Mouse (Mus musculus) embryonic fibroblast, embryonic 13.5 days (primary cell): ENCODE results near the gene Pitpnc1.

Source experiments
- CTCF ChIP-seq: IDR thresholded peaks from 2 replicates; pipeline ENCODE4 v1.5.1; 2011; ENCODE audit warnings: mild to moderate bottlenecking, control low read depth, low read length, moderate library complexity, borderline replicate concordance; ENCODE audit not compliant: insufficient read depth
- POLR2A ChIP-seq: IDR thresholded peaks from 2 replicates; pipeline ENCODE4 v1.6.1; 2011; ENCODE audit warnings: low read depth, mild to moderate bottlenecking, control low read depth, low read length, moderate library complexity

DNA sequence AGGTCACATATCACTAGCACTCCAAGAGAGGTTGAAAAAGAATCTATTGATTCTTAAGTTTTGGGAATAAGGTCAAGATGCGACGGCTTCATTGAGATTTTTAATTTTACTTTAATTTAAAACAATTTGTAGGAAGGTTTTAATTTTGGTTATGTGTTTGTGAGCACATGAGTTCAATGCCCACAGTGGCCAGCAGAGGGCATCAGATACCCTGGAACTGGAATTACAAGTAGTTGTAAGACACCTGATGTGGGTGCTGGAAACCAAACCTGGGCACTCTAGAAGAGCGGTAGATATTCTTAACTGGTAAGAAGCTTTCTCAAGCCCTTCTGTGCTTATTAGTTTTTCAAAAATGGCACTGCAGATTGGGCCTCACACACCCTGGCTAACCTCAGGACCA lies 203.0 kb downstream of the Pitpnc1 start:
- TF ChIP-seq CTCF (no peak), POLR2A (no peak)
